Mouse (Mus musculus) v-Abl transformed pro-B cells (cell line): ENCODE data around the gene Capn13.

ENCODE experiments used
- in situ Hi-C, 2 experiments: fragments of 400-800 bp; cut with MboI; formaldehyde crosslinking; loops; one replicate each; pipeline ENCODE4 v1.15.1; 2025; ENCODE audit not compliant: unreplicated experiment in 2 of 2

Gene Capn13

GRCm38 (mm10) chr17:73361054-73361453, 39.6 kb downstream of the Capn13 start:
- in situ Hi-C loops, result no loop called here

- in situ Hi-C loops, result no loop called here
Observed at GRCm38 (mm10) chr17:73343632-73344390, 56.9 kb downstream of the Capn13 start.

GRCm38 (mm10) chr17:73342673-73343072, 58.0 kb downstream of the Capn13 start:
- in situ Hi-C loops, result no loop called here

- in situ Hi-C loops, result no loop called here
Observed at GRCm38 (mm10) chr17:73329071-73329470, 71.6 kb downstream of the Capn13 start.

DNA sequence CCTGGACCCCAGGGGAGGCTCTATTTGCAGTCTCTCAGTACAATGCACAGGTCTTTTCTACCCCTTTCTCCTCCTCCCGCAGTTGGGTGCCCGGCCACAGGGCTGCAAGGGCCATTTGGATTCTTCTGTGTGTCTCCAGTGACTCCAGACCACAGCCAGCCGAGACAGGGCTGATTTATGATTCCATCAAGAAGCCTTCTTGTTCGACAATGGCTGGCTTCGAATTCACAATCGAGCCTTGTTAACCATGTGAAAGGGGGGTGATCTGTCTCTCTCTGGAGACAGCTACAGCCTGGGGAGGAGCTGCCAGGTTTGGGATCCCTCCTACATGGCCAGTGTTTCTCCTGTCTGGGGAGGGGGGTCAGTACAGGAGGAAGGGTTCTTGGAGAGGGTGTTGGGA, 75.4 kb downstream of the Capn13 start:
- in situ Hi-C loops, result no loop called here

- in situ Hi-C loops, result loop anchor here (25.0 kb wide), 2 partner anchors 688 to 813 kb away; no protein-coding TSS in a partner anchor
Observed at GRCm38 (mm10) chr17:73324732-73325131, 75.9 kb downstream of the Capn13 start.

- in situ Hi-C loops, result loop anchor here (25.0 kb wide), 2 partner anchors 688 to 813 kb away; no protein-coding TSS in a partner anchor
Observed at GRCm38 (mm10) chr17:73323981-73324380, 76.7 kb downstream of the Capn13 start.

DNA sequence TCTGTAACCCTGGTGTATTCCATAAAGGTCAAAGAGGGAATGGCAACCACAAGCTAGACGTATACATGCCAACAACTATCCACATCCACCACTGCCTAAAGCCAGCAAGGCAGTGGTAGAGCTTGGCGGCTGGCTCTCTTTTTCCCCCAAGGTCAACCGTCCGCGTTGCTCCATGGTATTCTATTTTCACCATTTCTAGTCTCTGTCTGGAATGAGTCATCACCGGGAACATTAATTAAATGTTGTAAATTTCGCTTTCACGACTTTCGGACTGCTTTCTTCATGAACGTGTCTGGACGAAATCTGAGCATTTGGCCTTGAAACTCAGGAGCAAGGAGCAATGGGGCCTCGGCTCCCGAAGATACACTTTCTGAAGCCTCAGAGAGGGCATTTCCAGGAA, 85.9 kb downstream of the Capn13 start:
- in situ Hi-C loops, result loop anchor here (25.0 kb wide), 2 partner anchors 698 to 823 kb away; no protein-coding TSS in a partner anchor

DNA sequence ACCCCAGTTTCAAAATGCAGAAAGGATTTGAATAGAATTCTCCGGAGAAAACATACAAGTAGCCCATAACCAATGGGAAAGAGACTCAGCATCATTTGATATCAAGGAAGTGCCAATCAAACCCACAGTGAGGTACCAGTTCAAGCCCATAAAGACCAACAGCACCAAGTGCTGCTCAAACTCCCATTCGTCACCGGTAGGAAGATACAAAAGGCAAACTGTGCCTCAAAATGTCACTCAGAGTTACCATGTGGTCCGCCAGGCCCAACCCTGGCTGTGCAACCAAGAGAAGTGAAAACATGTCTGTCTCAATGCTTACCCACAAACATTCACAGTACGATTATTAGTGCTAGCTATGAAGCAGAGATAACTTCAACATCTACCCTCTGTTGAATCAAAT, 89.2 kb downstream of the Capn13 start:
- in situ Hi-C loops, result loop anchor here (25.0 kb wide), 2 partner anchors 701 to 826 kb away; no protein-coding TSS in a partner anchor

- in situ Hi-C loops, result loop anchor here (5.0 to 25.0 kb wide), 8 partner anchors 99 to 986 kb away; partner anchors contain the start of gene Memo1 (in 1 of the 2)
Observed at GRCm38 (mm10) chr17:73308691-73309090, 92.0 kb downstream of the Capn13 start.

DNA sequence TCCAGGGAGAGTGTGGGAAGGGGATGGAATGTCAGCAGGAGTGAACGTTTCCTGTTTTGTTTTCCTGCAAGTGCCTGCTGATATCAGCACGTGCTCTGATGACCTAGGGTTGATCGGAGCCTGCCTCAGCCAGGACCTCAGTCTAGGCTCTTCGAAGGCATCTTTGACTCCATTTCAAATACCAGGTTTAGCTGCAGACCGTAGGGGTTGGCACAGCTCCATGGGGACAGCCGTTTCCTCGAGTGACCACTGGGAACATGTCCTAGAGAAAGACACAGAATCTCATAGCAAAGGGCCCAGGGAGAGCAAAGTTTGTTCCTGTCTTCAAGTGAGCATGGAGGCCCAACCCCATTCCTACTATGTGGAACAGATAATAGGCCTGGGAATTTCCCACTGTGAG, 94.0 kb downstream of the Capn13 start:
- in situ Hi-C loops, result loop anchor here (5.0 to 25.0 kb wide), 8 partner anchors 101 to 988 kb away; partner anchors contain the start of gene Memo1 (in 1 of the 2)

- in situ Hi-C loops, result loop anchor here (5.0 to 25.0 kb wide), 8 partner anchors 102 to 989 kb away; partner anchors contain the start of gene Memo1 (in 1 of the 2)
Observed at GRCm38 (mm10) chr17:73305622-73306021, 95.0 kb downstream of the Capn13 start.

DNA sequence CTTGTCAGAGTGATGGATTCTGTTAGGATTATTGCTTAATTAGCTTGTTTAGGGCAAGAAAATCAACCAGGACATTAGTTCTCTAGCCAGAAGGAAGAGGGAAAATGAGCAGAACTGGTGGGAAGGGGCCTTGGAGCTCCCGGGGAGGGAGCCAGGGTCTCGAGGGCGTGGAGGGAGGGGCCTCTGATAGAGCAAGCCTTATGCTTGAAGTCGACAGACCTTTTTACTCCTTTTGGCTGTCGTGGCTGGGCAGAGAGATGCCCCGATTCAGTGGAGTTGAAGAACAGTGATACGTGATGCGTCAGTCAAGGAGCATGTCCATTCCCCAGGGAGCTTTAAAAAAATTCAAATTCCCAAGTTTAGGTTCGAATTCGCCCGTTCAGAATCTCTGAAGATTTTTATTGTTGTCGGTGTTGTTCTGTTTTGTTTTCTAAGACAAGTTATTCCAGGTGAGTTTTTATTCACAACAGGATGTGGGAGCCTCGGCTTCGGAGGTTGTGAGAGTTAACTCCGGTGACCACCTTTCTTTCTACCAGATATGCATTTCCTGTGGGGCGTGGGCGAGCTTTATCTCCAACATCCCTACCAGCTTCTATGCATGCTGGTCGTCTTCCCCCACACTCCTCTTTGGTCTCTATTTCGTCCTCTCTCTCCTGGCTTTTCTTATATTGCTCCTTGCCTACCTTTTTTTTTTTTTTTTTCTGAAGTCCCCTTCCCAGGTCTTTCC, 96.4 kb downstream of the Capn13 start:
- in situ Hi-C loops, result loop anchor here (5.0 to 25.0 kb wide), 5 partner anchors 438 to 991 kb away; partner anchors contain the start of gene Memo1 (in 1 of the 2)

- in situ Hi-C loops, result loop anchor here (5.0 to 25.0 kb wide), 5 partner anchors 439 to 991 kb away; partner anchors contain the start of gene Memo1 (in 1 of the 2)
Observed at GRCm38 (mm10) chr17:73303676-73304075, 97.0 kb downstream of the Capn13 start.

DNA sequence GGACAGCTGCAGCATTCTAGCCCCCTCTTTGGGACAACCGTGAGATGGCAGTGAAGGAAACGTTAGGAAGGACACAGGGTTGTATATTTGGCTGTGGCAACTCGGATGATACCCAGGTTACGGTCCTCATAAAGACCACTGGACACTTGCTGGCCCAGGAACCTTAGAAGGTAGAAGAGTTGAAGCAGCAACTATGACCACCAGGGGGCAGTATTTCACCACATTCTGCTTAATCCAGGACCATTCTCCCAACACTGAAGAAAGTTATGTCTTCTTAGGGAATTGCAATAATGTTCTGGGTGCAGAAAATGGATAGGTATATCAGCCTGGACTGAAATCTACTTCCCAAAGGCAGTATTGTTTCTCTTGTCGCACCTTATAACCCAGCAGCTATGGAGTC, 97.4 kb downstream of the Capn13 start:
- in situ Hi-C loops, result loop anchor here (5.0 to 25.0 kb wide), 5 partner anchors 439 to 992 kb away; partner anchors contain the start of gene Memo1 (in 1 of the 2)

- in situ Hi-C loops, result loop anchor here (5.0 to 25.0 kb wide), 5 partner anchors 440 to 993 kb away; partner anchors contain the start of gene Memo1 (in 1 of the 2)
Observed at GRCm38 (mm10) chr17:73302104-73302503, 98.6 kb downstream of the Capn13 start.

DNA sequence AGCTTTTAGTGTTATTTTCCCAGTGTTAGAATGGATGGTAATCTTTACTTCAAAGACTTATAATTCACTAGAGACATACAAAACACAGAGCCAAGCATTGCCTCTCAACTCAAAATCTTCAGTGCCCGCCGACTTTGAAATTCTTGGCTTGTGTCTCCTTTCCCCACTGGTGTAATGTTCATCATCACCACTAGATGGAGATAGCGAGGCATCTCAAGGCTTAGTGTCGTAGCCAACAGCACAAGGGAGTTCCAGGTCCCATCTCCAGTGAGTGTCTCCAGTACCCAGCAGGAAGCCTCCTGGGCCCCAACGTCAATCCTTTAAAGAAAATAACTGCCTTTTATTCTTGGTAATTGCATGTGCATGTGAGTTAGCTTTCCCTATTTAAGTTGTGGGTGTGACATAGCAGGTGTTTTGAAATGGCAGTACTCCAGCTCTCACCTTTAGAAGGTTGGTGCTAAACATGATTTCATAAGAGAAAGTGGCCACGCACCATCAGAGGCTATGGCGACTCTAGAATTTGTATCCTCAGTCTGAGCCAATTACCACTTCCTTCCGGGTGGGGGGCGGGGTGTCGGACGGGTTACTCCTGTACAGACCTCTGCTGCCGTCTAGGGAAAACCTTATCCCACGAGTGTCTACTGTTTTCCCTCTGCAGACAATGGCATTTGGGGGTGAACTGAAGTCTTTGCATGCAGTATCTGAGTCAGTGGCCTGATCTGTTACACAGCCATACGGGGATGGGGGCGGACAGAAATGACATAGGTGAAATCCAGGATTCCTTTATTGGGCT, 99.2 kb downstream of the Capn13 start:
- in situ Hi-C loops, result loop anchor here (5.0 to 25.0 kb wide), 5 partner anchors 441 to 993 kb away; partner anchors contain the start of gene Memo1 (in 1 of the 2)

DNA sequence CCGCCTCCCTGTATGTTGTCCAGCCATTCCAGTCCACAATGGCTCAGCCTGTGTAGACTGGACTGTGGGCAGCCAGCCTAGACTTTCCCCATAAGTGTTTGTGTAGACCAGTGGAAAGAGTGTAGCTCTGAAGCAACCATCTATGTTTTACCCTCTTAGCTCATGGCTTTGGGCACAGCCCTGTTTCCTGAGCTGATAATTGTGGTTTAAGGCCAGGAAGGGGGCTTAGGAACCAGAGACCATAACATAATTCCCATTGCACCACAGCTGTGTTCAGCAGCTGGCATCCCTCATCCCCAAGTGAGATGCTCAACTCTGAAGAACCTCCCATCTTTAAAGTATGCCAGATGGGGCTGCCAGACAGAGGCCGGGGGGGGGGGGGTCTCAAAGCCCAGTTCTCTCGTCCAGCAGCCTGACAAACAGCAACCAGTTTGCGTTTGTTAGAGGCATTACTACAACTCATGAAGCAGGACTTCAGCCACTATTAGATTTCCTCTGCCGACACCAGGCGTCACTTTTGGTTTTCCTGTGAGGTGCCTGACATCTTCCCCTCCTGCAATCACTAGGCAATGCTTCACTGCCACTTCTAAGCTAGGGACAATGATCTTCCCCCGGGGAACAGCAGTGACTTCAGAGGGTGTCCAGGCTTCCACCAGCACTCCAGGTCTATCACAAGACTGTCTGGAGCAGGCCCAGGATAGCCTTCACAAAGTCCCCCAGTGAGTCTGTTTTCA, 100.4 kb downstream of the Capn13 start:
- in situ Hi-C loops, result loop anchor here (5.0 to 25.0 kb wide), 5 partner anchors 442 to 994 kb away; partner anchors contain the start of gene Memo1 (in 1 of the 2)

GRCm38 (mm10) chr17:73298981-73299380, 101.7 kb downstream of the Capn13 start:
- in situ Hi-C loops, result loop anchor here (5.0 to 25.0 kb wide), 8 partner anchors 97 to 687 kb away; partner anchors contain the start of gene Alk (in 1 of the 2)
